Mouse (Mus musculus) hindbrain, embryonic 14.5 days (tissue): ENCODE measurements around the gene Tspan9. TPM values are rescaled to one million over a fixed set of nuclear protein-coding genes. Genes with fewer than 3 reads are reported as not detected.
A peak's percentile ranks its signal among the peaks of the same experiment; 100 is the strongest.

Source experiments
- ATAC-seq: fragments of 200-750 bp; cut with Nextera tagmentation; 2 replicates; pipeline ENCODE4 v1.8.0; 2017; ENCODE audit warnings: moderate number of reproducible peaks, mild to moderate bottlenecking, moderate TSS enrichment, moderate library complexity; ENCODE audit not compliant: low FRiP score
- DNase-seq: peaks from one replicate; pipeline ENCODE4 v3.0.0-alpha.2; 2015; ENCODE audit warnings: low spot score
- H3K27ac ChIP-seq: fragments of 300-500 bp; sonication (generic); 2 replicates; pipeline ENCODE4 v1.5.1; 2014; ENCODE audit warnings: mild to moderate bottlenecking, moderate library complexity
- H3K27me3 ChIP-seq: fragments of 300-500 bp; sonication (generic); 2 replicates; pipeline ENCODE4 v1.6.1; 2014; ENCODE audit warnings: mild to moderate bottlenecking, low read length, mixed read lengths; ENCODE audit not compliant: control insufficient read depth, insufficient read depth
- H3K36me3 ChIP-seq: fragments of 300-500 bp; sonication (generic); replicated peaks from 2 replicates; pipeline ENCODE4 v1.6.1; 2014; ENCODE audit not compliant: control insufficient read depth, insufficient read depth
- H3K4me1 ChIP-seq: fragments of 300-500 bp; sonication (generic); replicated peaks from 2 replicates; pipeline ENCODE4 v1.6.1; 2014; ENCODE audit warnings: antibody characterized with exemption, low read length, mixed read lengths; ENCODE audit not compliant: control insufficient read depth, insufficient read depth
- H3K4me2 ChIP-seq: fragments of 300-500 bp; sonication (generic); replicated peaks from 2 replicates; pipeline ENCODE4 v1.6.1; 2014; ENCODE audit warnings: mild to moderate bottlenecking, moderate library complexity
- H3K4me3 ChIP-seq: fragments of 300-500 bp; sonication (generic); replicated peaks from 2 replicates; pipeline ENCODE4 v1.5.1; 2014; ENCODE audit warnings: mild to moderate bottlenecking, low read length
- H3K9ac ChIP-seq: fragments of 300-500 bp; sonication (generic); 2 replicates; pipeline ENCODE4 v1.6.1; 2014
- H3K9me3 ChIP-seq: fragments of 300-500 bp; sonication (generic); 2 replicates; pipeline ENCODE4 v1.6.1; 2016; ENCODE audit warnings: low read length; ENCODE audit not compliant: control insufficient read depth
- WGBS: fragments of 180-500 bp; shearing (Covaris S2); extraction: QIAGEN DNeasy Blood & Tissue Kit; methylation state at CpG from one replicate; pipeline ENCODE4 v1.1.7; 2014; 5-methylcytosine and 5-hydroxymethylcytosine counted together
- polyA plus RNA-seq: library from polyadenylated mRNA; unstranded; fragments of >200 nt; fragmentation: Nextera tagmentation; extraction: Ambion mirVana; gene quantifications from 2 replicates; pipeline ENCODE4 v1.2.1, GENCODE M21; 2014

Gene Tspan9
- polyA plus RNA-seq, 1 experiment from 2014 or later = 43.4 TPM

DNA sequence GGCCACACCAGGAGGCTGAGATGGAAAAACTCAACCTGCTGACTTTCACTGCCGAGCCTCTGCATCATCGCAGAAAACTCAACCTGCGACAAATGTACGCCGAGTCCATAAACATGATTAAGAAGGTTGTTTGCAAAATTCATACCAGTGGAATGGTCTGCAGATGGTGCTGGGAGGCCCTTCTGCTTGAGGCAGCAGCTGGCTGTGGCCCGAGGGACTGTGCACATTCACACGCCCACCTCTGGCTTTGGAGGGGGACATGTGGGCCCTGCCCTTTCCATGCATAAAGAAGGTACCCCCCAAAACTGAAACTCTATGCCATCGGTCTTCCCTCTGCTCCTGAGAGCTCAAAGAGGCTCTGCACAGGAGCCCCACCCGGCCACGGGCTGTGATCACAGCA, 141.3 kb downstream of the Tspan9 start:
- DNase-seq = no peak
- Histone ChIP-seq H3K4me2 (no peak overlapping the region), H3K36me3 (no peaks in the 10 kb centered on the region), H3K4me1 (peaks cover 20% of the 10 kb centered on the region; the same call in 1 of the 2 replicates), H3K9me3 (no peaks in the 10 kb centered on the region), H3K27me3 (no peaks in the 10 kb centered on the region), H3K9ac (no peak overlapping the region), H3K4me3 (no peak overlapping the region), H3K27ac (no peak overlapping the region)
- no peak for ATAC-seq
- 65% methylated on average over 10 of the region's 10 CpGs for WGBS

DNA sequence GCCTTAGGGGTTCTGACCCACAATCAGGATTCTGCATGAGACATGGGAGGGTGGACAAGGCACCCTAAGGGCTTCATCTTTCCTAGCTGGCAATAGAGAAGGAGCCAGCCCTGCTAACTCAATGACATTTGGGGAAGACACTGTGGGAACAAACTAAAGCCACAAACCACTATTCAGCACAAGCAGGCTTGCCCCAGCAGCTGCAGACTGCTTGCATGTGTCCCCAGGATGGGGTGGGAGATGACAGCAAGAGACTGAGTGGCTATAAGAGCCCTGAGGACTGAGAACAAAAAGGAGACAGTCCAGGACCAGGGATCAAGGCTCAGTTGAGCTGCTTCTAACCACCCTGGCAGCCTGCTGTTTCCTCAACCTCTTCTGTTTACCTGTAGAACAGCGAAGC, 141.8 kb downstream of the Tspan9 start:
- H3K27ac ChIP-seq = no peak overlapping the region

DNA sequence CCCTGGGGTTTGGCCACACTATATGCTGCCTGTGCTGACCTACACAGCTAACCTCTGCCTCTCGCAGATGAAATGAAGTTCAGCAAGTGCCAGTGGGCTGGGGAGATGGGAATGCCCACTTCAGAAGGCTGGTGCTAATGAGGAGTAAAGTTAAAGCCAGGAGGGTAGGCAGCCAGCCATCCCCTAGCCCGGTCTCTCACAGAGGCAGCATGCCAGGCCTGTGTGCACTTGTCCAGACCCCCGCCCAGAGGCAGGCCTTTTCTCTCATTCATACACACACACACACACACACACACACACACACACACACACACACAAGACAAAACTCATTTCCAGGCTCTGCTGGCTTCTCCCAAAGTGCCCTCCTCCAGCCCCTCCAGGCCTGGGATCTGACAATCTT, 142.6 kb downstream of the Tspan9 start:
- Histone ChIP-seq H3K27me3 (no peaks in the 10 kb centered on the region), H3K9me3 (no peaks in the 10 kb centered on the region), H3K9ac (no peak overlapping the region), H3K4me3 (no peak overlapping the region), H3K27ac (no peak overlapping the region), H3K4me2 (no peak overlapping the region), H3K36me3 (no peaks in the 10 kb centered on the region), H3K4me1 (0 out of 2 replicates have a peak, but pooled peaks cover 12% of the 10 kb centered on the region)
- ATAC-seq (peak; percentile 35; the same call in 1 of the 2 replicates), DNase-seq (no peak)
- 47% methylated on average over 3 of the region's 3 CpGs for WGBS

More for the DNA sequence above, 141.8 kb downstream of the Tspan9 start:
- H3K9ac ChIP-seq = no peak overlapping the region
- ATAC-seq (no peak), DNase-seq (no peak)
- no peak overlapping the region for H3K4me3 ChIP-seq
- WGBS = 43% methylated on average over 1 of the region's 1 CpGs
- peaks cover 19% of the 10 kb centered on the region; the same call in 1 of the 2 replicates for H3K4me1 ChIP-seq
- no peaks in the 10 kb centered on the region for H3K36me3 ChIP-seq
- H3K27me3 ChIP-seq = no peaks in the 10 kb centered on the region
- H3K4me2 ChIP-seq = no peak overlapping the region
- H3K9me3 ChIP-seq = no peaks in the 10 kb centered on the region

GRCm38 (mm10) chr6:127999118-127999517, 144.3 kb downstream of the Tspan9 start:
- ATAC-seq (no peak; the same call in 1 of the 2 replicates), DNase-seq (no peak)
- Histone ChIP-seq H3K27ac (no peak overlapping the region), H3K4me1 (0 out of 2 replicates have a peak, but pooled peaks cover 5% of the 10 kb centered on the region), H3K4me2 (no peak overlapping the region), H3K9me3 (no peaks in the 10 kb centered on the region), H3K4me3 (no peak overlapping the region), H3K9ac (no peak overlapping the region), H3K27me3 (no peaks in the 10 kb centered on the region), H3K36me3 (no peaks in the 10 kb centered on the region)
- 89% methylated on average over 2 of the region's 2 CpGs for WGBS

GRCm38 (mm10) chr6:127996928-127997327, 146.5 kb downstream of the Tspan9 start:
- ATAC-seq = no peak
- H3K4me3 ChIP-seq = no peak overlapping the region
- H3K27me3 ChIP-seq = no peaks in the 10 kb centered on the region
- H3K4me2 ChIP-seq = no peak overlapping the region
- no peaks in the 10 kb centered on the region for H3K36me3 ChIP-seq
- no peaks in the 10 kb centered on the region for H3K4me1 ChIP-seq
- no peak for DNase-seq
- no peak overlapping the region for H3K27ac ChIP-seq
- no peak overlapping the region for H3K9ac ChIP-seq
- 82% methylated on average over 4 of the region's 5 CpGs for WGBS
- H3K9me3 ChIP-seq = no peaks in the 10 kb centered on the region

DNA sequence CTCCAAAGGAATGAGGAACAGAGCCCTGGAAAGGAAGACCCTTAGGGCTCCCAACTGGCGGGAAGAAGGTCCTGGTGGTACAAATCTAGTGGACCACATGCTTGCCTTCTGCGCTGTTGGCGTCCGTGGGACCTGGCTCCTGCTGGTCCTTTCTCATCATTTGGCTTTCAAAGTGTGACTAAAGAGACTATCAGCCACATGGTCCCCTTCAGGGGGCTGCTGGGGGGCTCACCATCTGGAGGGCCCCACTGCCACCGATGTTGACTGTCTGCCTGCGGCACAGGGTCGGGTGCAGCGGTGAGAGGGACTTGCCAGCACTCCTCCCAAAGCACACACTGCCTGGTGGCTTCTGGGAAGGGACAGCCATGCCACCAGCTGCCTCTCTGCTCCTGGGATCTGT, 150.4 kb downstream of the Tspan9 start:
- Histone ChIP-seq H3K36me3 (no peaks in the 10 kb centered on the region), H3K27ac (no peak overlapping the region), H3K9me3 (no peaks in the 10 kb centered on the region), H3K4me2 (no peak overlapping the region), H3K4me3 (no peak overlapping the region), H3K27me3 (no peaks in the 10 kb centered on the region), H3K4me1 (no peaks in the 10 kb centered on the region), H3K9ac (no peak overlapping the region)
- DNase-seq (no peak), ATAC-seq (no peak)
- WGBS = 73% methylated on average over 8 of the region's 8 CpGs

- ATAC-seq (no peak), DNase-seq (no peak)
- no peaks in the 10 kb centered on the region for H3K36me3 ChIP-seq
- H3K4me2 ChIP-seq = no peak overlapping the region
- H3K27ac ChIP-seq = no peak overlapping the region
- H3K9ac ChIP-seq = no peak overlapping the region
- no peaks in the 10 kb centered on the region for H3K9me3 ChIP-seq
- no peaks in the 10 kb centered on the region for H3K4me1 ChIP-seq
- 93% methylated on average over 11 of the region's 11 CpGs for WGBS
- no peaks in the 10 kb centered on the region for H3K27me3 ChIP-seq
- H3K4me3 ChIP-seq = no peak overlapping the region
These were observed 151.8 kb downstream of the Tspan9 start for GRCm38 (mm10) chr6:127991509-127992176.

- WGBS = 71% methylated on average over 11 of the region's 11 CpGs
- Histone ChIP-seq H3K27me3 (no peaks in the 10 kb centered on the region), H3K4me1 (no peaks in the 10 kb centered on the region), H3K4me2 (no peak overlapping the region), H3K9ac (no peak overlapping the region), H3K9me3 (no peaks in the 10 kb centered on the region), H3K4me3 (no peak overlapping the region), H3K36me3 (no peaks in the 10 kb centered on the region), H3K27ac (no peak overlapping the region)
- ATAC-seq (peak; percentile 54; the same call in 1 of the 2 replicates), DNase-seq (peak; percentile 71)
These were observed 153.7 kb downstream of the Tspan9 start for GRCm38 (mm10) chr6:127989624-127990212.

DNA sequence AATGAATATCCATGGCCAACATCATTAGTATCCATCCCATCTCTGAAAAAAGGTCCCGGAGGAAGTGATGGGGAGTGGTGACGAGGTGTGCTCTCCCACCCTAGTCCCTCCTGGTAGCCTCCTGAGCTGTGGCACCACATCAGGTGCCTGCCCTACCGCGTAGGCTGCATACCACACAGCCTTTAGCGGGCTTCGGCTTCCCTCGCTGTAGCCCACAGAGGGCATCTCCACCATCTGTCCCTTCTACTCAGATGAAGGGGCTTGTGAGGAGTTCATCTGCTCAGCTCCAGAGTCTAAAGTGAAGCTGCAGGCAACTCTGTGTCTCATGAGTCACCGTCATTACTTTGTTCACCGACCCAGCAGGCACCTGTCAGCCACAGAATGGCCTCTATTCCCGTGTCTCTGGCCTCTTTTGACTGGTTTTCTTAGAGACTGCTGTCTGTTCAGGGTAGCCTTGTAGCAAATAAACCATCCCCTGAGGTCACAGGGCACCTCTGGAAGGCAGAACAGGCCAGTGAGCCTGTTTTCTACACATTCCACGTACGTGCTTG, 154.4 kb downstream of the Tspan9 start:
- H3K4me2 ChIP-seq = no peak overlapping the region
- H3K4me3 ChIP-seq = no peak overlapping the region
- H3K36me3 ChIP-seq = no peaks in the 10 kb centered on the region
- DNase-seq (no peak), ATAC-seq (no peak)
- no peaks in the 10 kb centered on the region for H3K4me1 ChIP-seq
- H3K9me3 ChIP-seq = no peaks in the 10 kb centered on the region
- 57% methylated on average over 12 of the region's 12 CpGs for WGBS
- H3K27ac ChIP-seq = 0 out of 2 replicates have a peak overlapping the region, but pooled peaks have one; percentile 10
- no peaks in the 10 kb centered on the region for H3K27me3 ChIP-seq
- no peak overlapping the region for H3K9ac ChIP-seq
